ENCODE assay signal across 8 mouse cellular contexts in genomic region chr11:5063561-5064281, GRCm38 (mm10). TPM values are rescaled to one million over a fixed set of nuclear protein-coding genes. Genes with fewer than 3 reads are reported as not detected.
DNase-seq lines count a peak whose midpoint lies in the region; ATAC-seq and TF ChIP-seq lines count a peak whose summit lies in the region.

No protein-coding gene starts in this region.

- H3K27ac ChIP-seq in kidney, postnatal 0 days, result no peak overlapping the region
- no peak overlapping the region for H3K27ac ChIP-seq in brown adipose tissue, adult 24 weeks (replicated peaks; ENCODE audit: low read depth, low read length)
- H3K27ac ChIP-seq in forebrain, embryonic 15.5 days (replicated peaks), result no peak overlapping the region
- H3K27ac ChIP-seq in limb, embryonic 12.5 days, result no peak overlapping the region
- H3K27ac ChIP-seq in neural tube, embryonic 14.5 days (ENCODE audit: low read depth, low read length), result no peak overlapping the region

- ATAC-seq in kidney, postnatal 0 days (replicated peaks; ENCODE audit: low FRiP score, low read depth), result no peak
- no peak for ATAC-seq in forebrain, embryonic 15.5 days (replicated peaks)
- no peak for ATAC-seq in limb, embryonic 12.5 days (ENCODE audit: insufficient number of reproducible peaks, insufficient read depth, low FRiP score, low TSS enrichment, low read depth)
- ATAC-seq in neural tube, embryonic 14.5 days (ENCODE audit: low read depth), result no peak

- DNase-seq in kidney, postnatal 0 days (ENCODE audit: low spot score), result no peak
- no peak for DNase-seq in kidney, postnatal 36 days
- no peak for DNase-seq in embryo, embryonic 11 days
- DNase-seq in gastrocnemius, adult 18-20 months (ENCODE audit: low spot score), result no peak

- peaks cover 6% of the 10 kb centered on the region; the same call in 1 of the 2 replicates for H3K36me3 ChIP-seq in kidney, postnatal 0 days (ENCODE audit: insufficient read depth, low read length)
- H3K36me3 ChIP-seq in forebrain, embryonic 15.5 days, result peaks cover 9% of the 10 kb centered on the region
- peaks cover 15% of the 10 kb centered on the region for H3K36me3 ChIP-seq in limb, embryonic 12.5 days
- H3K36me3 ChIP-seq in neural tube, embryonic 14.5 days (ENCODE audit: control insufficient read depth, insufficient read depth, low read length), result peaks cover 16% of the 10 kb centered on the region; the same call in 1 of the 2 replicates

- peak overlapping the region; percentile 86 for H3K4me2 ChIP-seq in kidney, postnatal 0 days (ENCODE audit: low read length)
- peak overlapping the region; percentile 87 for H3K4me2 ChIP-seq in forebrain, embryonic 15.5 days (replicated peaks)
- H3K4me2 ChIP-seq in limb, embryonic 12.5 days, result peak overlapping the region; percentile 94
- peak overlapping the region; percentile 91 for H3K4me2 ChIP-seq in neural tube, embryonic 14.5 days (ENCODE audit: low read depth, low read length)

- TF ChIP-seq CTCF in kidney, postnatal 0 days (IDR thresholded peaks at IDR 0.05; ENCODE audit: low read depth), result no peak

- H3K9me3 ChIP-seq in kidney, postnatal 0 days (replicated peaks; ENCODE audit: low read length), result no peaks in the 10 kb centered on the region
- no peaks in the 10 kb centered on the region for H3K9me3 ChIP-seq in forebrain, embryonic 15.5 days
- no peaks in the 10 kb centered on the region for H3K9me3 ChIP-seq in limb, embryonic 12.5 days
- H3K9me3 ChIP-seq in neural tube, embryonic 14.5 days (ENCODE audit: control insufficient read depth, low read length), result no peaks in the 10 kb centered on the region

- H3K4me1 ChIP-seq in kidney, postnatal 0 days (replicated peaks; ENCODE audit: insufficient read depth, low read length), result peaks cover 22% of the 10 kb centered on the region
- peaks cover 26% of the 10 kb centered on the region for H3K4me1 ChIP-seq in brown adipose tissue, adult 24 weeks (ENCODE audit: control insufficient read depth, insufficient read depth, insufficient read length, low read length)
- peaks cover 49% of the 10 kb centered on the region for H3K4me1 ChIP-seq in forebrain, embryonic 15.5 days
- peaks cover 53% of the 10 kb centered on the region for H3K4me1 ChIP-seq in limb, embryonic 12.5 days (replicated peaks)
- H3K4me1 ChIP-seq in neural tube, embryonic 14.5 days (ENCODE audit: control insufficient read depth, insufficient read depth, low read length), result peaks cover 31% of the 10 kb centered on the region

- H3K9ac ChIP-seq in kidney, postnatal 0 days (ENCODE audit: low read depth, low read length), result peak overlapping the region; percentile 76; the same call in 1 of the 2 replicates
- no peak overlapping the region for H3K9ac ChIP-seq in forebrain, embryonic 15.5 days (replicated peaks)
- H3K9ac ChIP-seq in limb, embryonic 12.5 days (replicated peaks), result 0 out of 2 replicates have a peak overlapping the region, but pooled peaks have one; percentile 34
- no peak overlapping the region for H3K9ac ChIP-seq in neural tube, embryonic 14.5 days (replicated peaks; ENCODE audit: low read depth, low read length)

- WGBS in kidney, postnatal 0 days, result 64% methylated on average over 31 of the region's 31 CpGs
- 57% methylated on average over 31 of the region's 31 CpGs for WGBS in forebrain, embryonic 15.5 days
- WGBS in limb, embryonic 12.5 days, result 51% methylated on average over 31 of the region's 31 CpGs
- 56% methylated on average over 31 of the region's 31 CpGs for WGBS in neural tube, embryonic 14.5 days

- peaks cover 7% of the 10 kb centered on the region for H3K27me3 ChIP-seq in kidney, postnatal 0 days (ENCODE audit: insufficient read depth, low read length)
- H3K27me3 ChIP-seq in forebrain, embryonic 15.5 days, result peaks cover 50% of the 10 kb centered on the region
- peaks cover 61% of the 10 kb centered on the region for H3K27me3 ChIP-seq in limb, embryonic 12.5 days
- H3K27me3 ChIP-seq in neural tube, embryonic 14.5 days (ENCODE audit: control insufficient read depth, insufficient read depth, low read length), result peaks cover 42% of the 10 kb centered on the region

- H3K4me3 ChIP-seq in kidney, postnatal 0 days (replicated peaks; ENCODE audit: low read depth, low read length), result peak overlapping the region; percentile 65; the same call in 1 of the 2 replicates
- peak overlapping the region; percentile 81 for H3K4me3 ChIP-seq in brown adipose tissue, adult 24 weeks (ENCODE audit: insufficient read depth, low read depth, low read length)
- peak overlapping the region; percentile 60 for H3K4me3 ChIP-seq in forebrain, embryonic 15.5 days
- H3K4me3 ChIP-seq in limb, embryonic 12.5 days (replicated peaks), result peak overlapping the region; percentile 74
- peak overlapping the region; percentile 68 for H3K4me3 ChIP-seq in neural tube, embryonic 14.5 days (ENCODE audit: low read depth, low read length)

RNA-seq across cellular contexts. Expression of gene Gas2l1, which starts 1.4 kb away (rescaled TPM):
- 27.2 and 30.3 TPM in 2 replicates for polyA plus RNA-seq in kidney, postnatal 0 days (2015; fragmentation: Nextera tagmentation; extraction: Ambion mirVana)
- polyA plus RNA-seq in brown adipose tissue, adult 24 weeks (2012; ENCODE audit: insufficient read depth, insufficient read length, missing spikeins), result 17.7 and 20.5 TPM in 2 replicates
- polyA plus RNA-seq in forebrain, embryonic 15.5 days (2015; fragmentation: Nextera tagmentation; extraction: Ambion mirVana), result 21.5 and 21.6 TPM in 2 replicates
- 40.5 and 44.9 TPM in 2 replicates for polyA plus RNA-seq in limb, embryonic 12.5 days (2016; fragmentation: Nextera tagmentation; extraction: Ambion mirVana)
- polyA plus RNA-seq in neural tube, embryonic 14.5 days (2014; fragmentation: Nextera tagmentation; extraction: Ambion mirVana), result 24.9 and 25.1 TPM in 2 replicates
- 1 to 10 TPM; 3.6 to 6.5 TPM for total RNA-seq in gastrocnemius, adult 18-20 months (2021)

RNA-seq across cellular contexts. Expression of gene Rasl10a, which starts 5.8 kb away (rescaled TPM):
- polyA plus RNA-seq in kidney, postnatal 0 days (2015; fragmentation: Nextera tagmentation; extraction: Ambion mirVana), result 1.9 and 2.7 TPM in 2 replicates
- polyA plus RNA-seq in brown adipose tissue, adult 24 weeks (2012; ENCODE audit: insufficient read depth, insufficient read length, missing spikeins), result 0.95 and 3.4 TPM in 2 replicates
- polyA plus RNA-seq in forebrain, embryonic 15.5 days (2015; fragmentation: Nextera tagmentation; extraction: Ambion mirVana), result 0.56 and 0.78 TPM in 2 replicates
- polyA plus RNA-seq in limb, embryonic 12.5 days (2016; fragmentation: Nextera tagmentation; extraction: Ambion mirVana), result 2.8 and 3.2 TPM in 2 replicates
- polyA plus RNA-seq in neural tube, embryonic 14.5 days (2014; fragmentation: Nextera tagmentation; extraction: Ambion mirVana), result 1.3 and 1.8 TPM in 2 replicates
- under 1 TPM in 1 of 2 experiments, not detected in 1; 0.21 TPM for total RNA-seq in gastrocnemius, adult 18-20 months (2021)

RNA-seq across cellular contexts. Expression of gene Rhbdd3, which starts 35.0 kb away (rescaled TPM):
- 26.8 and 28.3 TPM in 2 replicates for polyA plus RNA-seq in kidney, postnatal 0 days (2015; fragmentation: Nextera tagmentation; extraction: Ambion mirVana)
- polyA plus RNA-seq in brown adipose tissue, adult 24 weeks (2012; ENCODE audit: insufficient read depth, insufficient read length, missing spikeins), result 14.4 and 18.4 TPM in 2 replicates
- polyA plus RNA-seq in forebrain, embryonic 15.5 days (2015; fragmentation: Nextera tagmentation; extraction: Ambion mirVana), result 29.5 and 31.6 TPM in 2 replicates
- polyA plus RNA-seq in limb, embryonic 12.5 days (2016; fragmentation: Nextera tagmentation; extraction: Ambion mirVana), result 23.2 and 24.8 TPM in 2 replicates
- 33.1 and 34.4 TPM in 2 replicates for polyA plus RNA-seq in neural tube, embryonic 14.5 days (2014; fragmentation: Nextera tagmentation; extraction: Ambion mirVana)
- total RNA-seq in gastrocnemius, adult 18-20 months (2021), result 10 to 100 TPM; 29.2 to 36.9 TPM

RNA-seq across cellular contexts. Expression of gene Ewsr1, which starts 35.3 kb away (rescaled TPM):
- polyA plus RNA-seq in kidney, postnatal 0 days (2015; fragmentation: Nextera tagmentation; extraction: Ambion mirVana), result 477 and 504 TPM in 2 replicates
- polyA plus RNA-seq in brown adipose tissue, adult 24 weeks (2012; ENCODE audit: insufficient read depth, insufficient read length, missing spikeins), result 121 and 140 TPM in 2 replicates
- polyA plus RNA-seq in forebrain, embryonic 15.5 days (2015; fragmentation: Nextera tagmentation; extraction: Ambion mirVana), result 762 and 793 TPM in 2 replicates
- polyA plus RNA-seq in limb, embryonic 12.5 days (2016; fragmentation: Nextera tagmentation; extraction: Ambion mirVana), result 1,006 and 1,007 TPM in 2 replicates
- polyA plus RNA-seq in neural tube, embryonic 14.5 days (2014; fragmentation: Nextera tagmentation; extraction: Ambion mirVana), result 320 and 364 TPM in 2 replicates
- total RNA-seq in gastrocnemius, adult 18-20 months (2021), result 10 to 100 TPM; 68.9 to 74.1 TPM

Comparison
In these comparisons a context has a peak if more than half of its experiments do, and no peak if none do; other contexts are left out.
1. H3K9ac ChIP-seq: peak in kidney, postnatal 0 days (single experiment) and limb, embryonic 12.5 days (single experiment); none in forebrain, embryonic 15.5 days (single experiment) and neural tube, embryonic 14.5 days (single experiment).
2. Peak in every context shown above with its lines, with median percentiles within 50 percentile points of each other: H3K4me2 ChIP-seq and H3K4me3 ChIP-seq.